Mouse (Mus musculus): ENCODE results near the gene Stk11. TPM values are rescaled to one million over a fixed set of nuclear protein-coding genes. Genes with fewer than 3 reads are reported as not detected.

Gene Stk11
- polyA plus RNA-seq, 1 experiment from 2014 or later = 20.7 TPM

DNA sequence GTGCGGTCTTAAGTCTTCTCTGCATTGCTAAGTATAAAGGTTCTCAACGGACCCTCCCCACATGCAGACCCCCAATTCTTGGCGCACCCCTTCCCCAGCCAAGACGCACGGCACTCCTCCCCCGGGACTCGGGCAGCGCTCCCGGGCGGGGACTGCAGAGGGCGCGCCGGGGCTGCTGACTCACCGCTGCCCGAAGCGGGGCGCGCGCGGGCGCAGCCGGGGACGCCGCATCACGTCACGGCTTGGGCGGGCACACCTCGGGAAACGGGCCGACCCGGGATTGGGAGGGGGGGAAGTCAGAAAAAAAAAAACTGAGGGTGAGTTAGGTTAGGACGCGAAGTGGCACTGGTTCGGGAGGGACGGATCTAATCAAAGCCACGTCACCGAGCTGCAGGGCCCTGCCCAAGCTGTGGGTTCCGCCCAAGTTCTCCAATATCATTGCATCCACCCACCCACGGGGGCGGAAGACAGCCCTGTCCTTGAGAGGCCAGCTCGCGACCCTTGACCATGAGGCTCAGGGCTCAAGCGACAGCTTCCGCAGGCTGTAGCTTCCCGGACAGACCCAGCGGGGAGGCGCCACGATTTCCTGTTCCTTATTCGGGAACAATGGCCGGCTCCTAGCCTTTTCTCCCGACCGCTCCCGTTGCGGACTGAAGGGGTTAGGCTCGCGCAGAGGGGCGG, 33.1 kb downstream of the Stk11 start:
- peak; percentile 61 for ATAC-seq
- peak overlapping the region; percentile 71 for H3K4me2 ChIP-seq
- peak overlapping the region; percentile 96 for H3K9ac ChIP-seq
- WGBS = under 1% methylated on average over 54 of the region's 57 CpGs
- peaks cover 55% of the 10 kb centered on the region for H3K4me1 ChIP-seq
- H3K4me3 ChIP-seq = peak overlapping the region; percentile 99
- H3K27me3 ChIP-seq = no peaks in the 10 kb centered on the region
- peaks cover 51% of the 10 kb centered on the region for H3K36me3 ChIP-seq (ENCODE audit: poor library complexity, severe bottlenecking)
- no peaks in the 10 kb centered on the region for H3K9me3 ChIP-seq (replicated peaks)
- H3K27ac ChIP-seq = peak overlapping the region; percentile 100

DNA sequence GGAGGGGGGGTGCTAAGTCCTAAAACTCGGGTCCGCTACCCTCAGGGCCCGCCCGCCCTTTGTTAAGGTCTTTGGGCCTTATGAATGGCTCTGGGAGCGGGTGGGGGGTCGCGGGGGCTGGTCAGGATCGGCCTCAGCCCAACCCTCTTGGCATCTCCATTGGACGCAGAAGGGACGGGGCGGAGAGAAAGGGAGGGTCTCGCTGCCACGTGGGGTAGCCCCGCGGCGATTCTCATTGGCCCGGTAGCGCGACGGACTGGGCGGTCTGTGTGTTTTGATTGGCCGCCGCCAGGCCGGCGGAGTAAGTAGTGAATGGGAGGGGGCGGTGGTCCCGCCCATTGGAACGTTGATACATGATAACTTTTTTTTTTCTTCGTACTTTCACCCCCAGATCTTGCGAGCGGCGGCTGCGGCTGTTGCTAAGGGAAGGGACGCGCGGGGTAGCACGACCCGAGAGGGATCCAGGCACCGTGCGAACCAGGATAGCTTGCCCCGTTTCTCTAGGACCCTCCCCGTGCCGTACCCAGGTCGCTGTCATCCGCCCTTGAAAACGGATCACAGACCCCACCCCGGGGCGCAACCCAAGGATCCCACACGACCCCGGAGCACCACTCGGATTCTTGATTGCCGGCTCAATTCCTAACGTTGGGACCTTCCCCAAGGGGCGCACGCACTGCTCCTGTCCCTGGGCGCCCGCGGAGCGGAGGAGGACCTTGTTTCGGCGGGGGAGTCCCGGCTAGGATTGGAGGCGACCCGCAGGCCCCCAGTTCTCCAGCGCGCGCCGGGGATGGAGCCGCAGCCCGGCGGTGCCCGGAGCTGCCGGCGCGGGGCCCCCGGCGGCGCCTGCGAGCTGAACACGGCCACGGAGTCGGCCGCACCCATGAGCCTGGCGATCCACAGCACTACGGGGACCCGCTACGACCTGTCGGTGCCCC, 34.0 kb downstream of the Stk11 start:
- H3K4me1 ChIP-seq = peaks cover 59% of the 10 kb centered on the region
- no peaks in the 10 kb centered on the region for H3K27me3 ChIP-seq
- ATAC-seq = peak; percentile 86
- H3K4me3 ChIP-seq = peak overlapping the region; percentile 99
- H3K36me3 ChIP-seq (ENCODE audit: poor library complexity, severe bottlenecking) = peaks cover 51% of the 10 kb centered on the region
- H3K9me3 ChIP-seq (replicated peaks) = no peaks in the 10 kb centered on the region
- H3K27ac ChIP-seq = peak overlapping the region; percentile 100
- WGBS = under 1% methylated on average over 88 of the region's 88 CpGs
- peak overlapping the region; percentile 100 for H3K9ac ChIP-seq
- H3K4me2 ChIP-seq = peak overlapping the region; percentile 99

DNA sequence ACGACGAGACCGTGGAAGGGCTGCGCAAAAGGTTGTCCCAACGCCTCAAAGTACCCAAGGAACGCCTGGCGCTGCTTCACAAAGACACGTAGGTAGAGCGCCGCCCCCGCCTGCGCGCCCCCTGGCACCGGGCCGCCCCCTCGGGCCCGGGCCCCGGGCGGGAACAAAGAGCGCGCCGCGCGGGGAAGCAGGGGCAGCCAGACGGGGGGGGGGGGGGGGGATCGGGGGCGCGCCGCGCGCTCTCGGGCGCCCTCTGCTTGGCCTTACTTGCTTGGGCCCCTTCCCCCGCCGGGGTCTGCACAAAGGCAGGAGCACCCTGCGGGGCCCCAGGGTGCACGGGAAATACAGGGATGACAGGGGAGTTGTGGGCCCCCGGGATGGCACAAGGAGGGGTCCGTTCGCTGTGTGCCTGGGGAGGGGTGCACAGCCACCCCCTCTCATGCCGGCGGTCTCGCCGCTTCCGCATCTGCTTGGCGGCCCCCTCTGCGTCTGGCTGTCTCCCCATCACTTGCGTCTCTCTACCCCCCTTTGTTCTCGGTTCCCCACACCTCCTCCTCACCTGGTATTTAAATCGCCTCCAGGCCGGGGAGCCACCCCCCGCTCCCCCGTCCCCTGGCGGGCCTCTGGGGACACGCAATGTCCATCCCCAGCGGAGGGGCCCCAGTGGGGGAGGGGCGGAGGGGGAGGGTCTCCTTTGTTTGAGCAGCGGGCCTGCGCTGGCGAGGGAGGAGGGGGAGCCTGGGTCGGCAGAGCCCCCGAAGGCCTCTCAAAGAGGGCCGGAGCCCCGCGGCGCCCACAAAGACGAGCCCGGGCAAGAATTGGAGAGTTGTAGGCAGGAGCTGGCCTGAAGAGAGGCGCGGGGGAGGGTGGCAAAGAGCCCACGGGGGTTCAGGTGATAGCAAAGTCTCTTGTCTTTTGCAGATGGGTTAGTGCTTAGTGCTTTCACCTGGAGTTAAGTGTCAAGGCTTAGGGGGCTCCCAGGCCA, 34.9 kb downstream of the Stk11 start:
- Histone ChIP-seq H3K4me2 (peak overlapping the region; percentile 99), H3K4me1 (peaks cover 62% of the 10 kb centered on the region), H3K36me3 (ENCODE audit: poor library complexity, severe bottlenecking) (peaks cover 51% of the 10 kb centered on the region), H3K9me3 (replicated peaks) (no peaks in the 10 kb centered on the region), H3K27me3 (no peaks in the 10 kb centered on the region), H3K27ac (peak overlapping the region; percentile 100), H3K9ac (peak overlapping the region; percentile 100), H3K4me3 (peak overlapping the region; percentile 99)
- under 1% methylated on average over 55 of the region's 71 CpGs for WGBS
- ATAC-seq = 0 out of 2 replicates have a peak, but pooled peaks have one; percentile 1

DNA sequence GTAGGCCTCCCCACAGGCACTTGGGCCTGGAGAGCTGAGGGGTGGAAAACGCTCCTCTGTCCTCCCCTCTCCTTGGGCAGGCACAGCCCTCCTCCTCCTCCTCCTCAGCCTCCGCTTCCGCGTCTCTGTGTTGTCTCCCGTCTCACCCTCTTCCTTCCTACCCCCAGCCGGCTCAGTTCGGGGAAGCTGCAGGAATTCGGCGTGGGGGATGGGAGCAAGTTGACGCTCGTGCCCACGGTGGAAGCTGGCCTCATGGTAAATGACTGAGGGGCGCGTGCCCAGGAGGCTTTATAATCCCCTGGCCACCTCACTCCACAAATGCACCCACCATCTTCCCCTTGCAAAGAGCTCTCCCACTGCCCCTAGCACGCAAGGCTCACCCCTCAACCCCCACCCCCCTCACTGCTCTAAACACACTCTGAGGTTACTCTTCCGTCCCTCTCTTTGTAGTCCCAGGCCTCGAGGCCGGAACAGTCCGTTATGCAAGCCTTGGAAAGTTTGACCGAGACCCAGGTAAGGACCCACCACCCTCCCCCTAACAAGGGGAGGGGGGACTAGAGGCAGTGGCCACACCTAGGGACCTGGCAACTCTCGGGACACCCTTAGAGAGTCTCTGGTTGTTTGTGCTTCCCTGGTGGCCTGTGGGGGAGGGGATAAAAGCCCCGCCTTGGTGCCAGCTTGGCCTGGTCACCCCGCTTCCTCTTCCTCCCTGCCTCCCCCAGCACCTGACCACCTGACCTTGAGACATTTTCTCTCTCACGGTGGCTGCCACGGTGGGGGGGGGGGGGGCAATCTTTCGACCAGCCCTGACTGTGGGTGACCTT, 35.8 kb downstream of the Stk11 start:
- H3K9me3 ChIP-seq (replicated peaks) = no peaks in the 10 kb centered on the region
- peak overlapping the region; percentile 100 for H3K27ac ChIP-seq
- ATAC-seq = no peak
- H3K4me2 ChIP-seq = peak overlapping the region; percentile 99
- under 1% methylated on average over 26 of the region's 26 CpGs for WGBS
- H3K4me1 ChIP-seq = peaks cover 62% of the 10 kb centered on the region
- peak overlapping the region; percentile 99 for H3K4me3 ChIP-seq
- peak overlapping the region; percentile 100 for H3K9ac ChIP-seq
- H3K36me3 ChIP-seq (ENCODE audit: poor library complexity, severe bottlenecking) = peaks cover 54% of the 10 kb centered on the region
- no peaks in the 10 kb centered on the region for H3K27me3 ChIP-seq

DNA sequence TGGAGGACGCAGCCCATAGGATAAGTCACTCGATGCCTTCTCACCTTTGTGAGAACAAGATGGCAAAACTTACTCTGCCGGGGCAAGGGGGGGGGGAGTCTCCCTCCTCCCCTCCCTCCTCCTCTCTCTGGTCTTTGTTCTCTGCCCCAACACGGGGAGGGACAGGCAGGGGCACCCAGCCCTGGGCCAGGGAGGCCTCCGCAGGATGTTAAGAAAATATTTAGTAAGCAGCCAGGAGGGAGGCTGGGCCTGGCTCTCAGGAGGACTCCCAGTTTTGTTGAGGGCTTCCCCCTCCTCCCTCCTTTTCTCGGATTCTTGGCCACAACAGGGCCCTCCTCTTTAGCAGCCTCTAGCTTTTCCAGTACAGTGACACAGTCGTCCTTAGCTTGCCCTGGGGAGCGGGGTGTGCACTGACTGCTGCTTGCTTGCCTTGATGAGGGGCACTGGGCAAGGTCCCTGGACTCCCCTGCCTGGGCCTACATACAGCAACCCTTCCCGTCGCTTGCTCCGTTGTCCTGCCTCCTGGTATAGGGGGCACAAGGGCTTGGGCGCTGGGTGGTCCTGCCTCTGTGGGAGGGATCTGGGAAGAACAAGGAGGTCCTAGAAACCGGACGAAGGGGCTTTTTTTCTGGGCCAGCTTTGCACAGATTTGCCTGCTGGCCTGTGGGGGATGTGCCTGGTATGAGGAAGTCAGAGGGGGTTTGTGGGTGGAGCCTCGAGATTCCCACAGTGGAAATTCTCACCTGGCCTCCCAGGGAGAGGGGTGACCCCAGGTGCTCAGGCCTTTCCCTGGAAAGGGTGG, 36.7 kb downstream of the Stk11 start:
- Histone ChIP-seq H3K27ac (peak overlapping the region; percentile 100), H3K9ac (peak overlapping the region; percentile 100), H3K27me3 (no peaks in the 10 kb centered on the region), H3K9me3 (replicated peaks) (no peaks in the 10 kb centered on the region), H3K4me3 (peak overlapping the region; percentile 99), H3K4me2 (peak overlapping the region; percentile 99), H3K4me1 (peaks cover 66% of the 10 kb centered on the region), H3K36me3 (ENCODE audit: poor library complexity, severe bottlenecking) (peaks cover 62% of the 10 kb centered on the region)
- no peak for ATAC-seq
- 5% methylated on average over 15 of the region's 15 CpGs for WGBS

DNA sequence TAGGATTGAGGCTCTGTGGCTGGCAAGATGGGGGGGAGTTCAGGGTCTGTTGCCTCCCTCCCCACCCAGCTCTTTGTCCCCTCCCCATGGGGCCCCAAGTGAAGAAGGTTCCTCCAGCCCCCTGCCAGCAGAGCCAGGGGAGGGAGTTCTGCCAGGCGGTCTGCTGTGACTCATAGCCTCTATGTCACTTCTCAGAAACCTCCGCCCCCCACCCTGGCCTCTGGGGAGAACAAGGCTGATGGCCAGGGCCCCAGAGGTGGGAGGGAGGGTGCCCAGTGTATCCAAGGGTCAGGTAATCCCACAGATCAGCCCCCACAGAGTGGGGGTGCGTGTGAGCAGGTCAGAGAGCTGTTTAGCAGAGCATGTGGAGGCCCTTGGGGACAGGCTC, 37.3 kb downstream of the Stk11 start:
- H3K9me3 ChIP-seq (replicated peaks) = no peaks in the 10 kb centered on the region
- peak overlapping the region; percentile 99 for H3K4me2 ChIP-seq
- ATAC-seq = no peak
- WGBS = 33% methylated on average over 3 of the region's 3 CpGs
- H3K27ac ChIP-seq = peak overlapping the region; percentile 100
- peaks cover 66% of the 10 kb centered on the region for H3K36me3 ChIP-seq (ENCODE audit: poor library complexity, severe bottlenecking)
- H3K4me3 ChIP-seq = peak overlapping the region; percentile 99
- peaks cover 64% of the 10 kb centered on the region for H3K4me1 ChIP-seq
- peak overlapping the region; percentile 100 for H3K9ac ChIP-seq
- no peaks in the 10 kb centered on the region for H3K27me3 ChIP-seq

DNA sequence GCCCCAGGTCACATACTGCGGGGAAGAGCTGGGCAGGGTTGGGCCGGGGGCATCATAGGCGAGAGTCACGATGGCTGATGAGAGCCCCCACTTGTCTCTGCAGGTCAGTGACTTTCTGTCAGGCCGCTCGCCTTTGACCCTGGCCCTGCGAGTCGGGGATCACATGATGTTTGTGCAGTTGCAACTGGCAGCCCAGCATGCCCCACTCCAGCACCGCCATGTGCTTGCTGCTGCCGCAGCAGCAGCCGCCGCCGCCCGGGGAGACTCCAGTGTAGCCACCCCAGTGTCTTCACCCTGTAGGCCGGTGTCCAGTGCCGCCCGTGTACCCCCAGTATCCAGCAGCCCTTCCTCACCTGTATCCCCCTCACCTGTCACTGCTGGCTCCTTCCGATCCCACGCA, 38.1 kb downstream of the Stk11 start:
- peak overlapping the region; percentile 99 for H3K4me2 ChIP-seq
- 84% methylated on average over 19 of the region's 19 CpGs for WGBS
- H3K9ac ChIP-seq = peak overlapping the region; percentile 100
- peak overlapping the region; percentile 99 for H3K4me3 ChIP-seq
- peaks cover 70% of the 10 kb centered on the region for H3K4me1 ChIP-seq
- no peaks in the 10 kb centered on the region for H3K27me3 ChIP-seq
- no peak for ATAC-seq
- peaks cover 74% of the 10 kb centered on the region for H3K36me3 ChIP-seq (ENCODE audit: poor library complexity, severe bottlenecking)
- H3K9me3 ChIP-seq (replicated peaks) = no peaks in the 10 kb centered on the region
- H3K27ac ChIP-seq = 0 out of 2 replicates have a peak overlapping the region, but pooled peaks have one; percentile 20

DNA sequence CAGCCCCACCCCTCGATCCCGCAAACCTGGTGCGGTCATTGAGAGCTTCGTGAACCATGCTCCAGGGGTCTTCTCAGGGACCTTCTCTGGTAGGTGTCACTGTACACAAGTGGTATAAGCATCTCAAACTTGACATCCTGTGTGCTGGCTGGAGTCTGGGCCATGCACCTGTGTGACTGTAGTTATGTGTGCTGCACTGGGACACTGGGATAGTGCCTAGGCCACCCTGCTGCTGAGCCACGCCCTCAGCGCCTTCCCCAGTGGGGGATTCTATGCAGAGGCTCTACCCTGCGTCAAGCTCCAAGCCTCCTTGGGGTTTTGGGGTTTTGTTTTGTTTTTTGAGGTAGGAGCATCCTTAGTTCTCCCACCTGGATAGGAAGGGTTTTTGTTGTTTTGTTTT, 38.8 kb downstream of the Stk11 start:
- H3K4me2 ChIP-seq = peak overlapping the region; percentile 99; the same call in 1 of the 2 replicates
- peaks cover 77% of the 10 kb centered on the region for H3K4me1 ChIP-seq
- ATAC-seq = no peak
- H3K9ac ChIP-seq = peak overlapping the region; percentile 100
- no peaks in the 10 kb centered on the region for H3K27me3 ChIP-seq
- H3K36me3 ChIP-seq (ENCODE audit: poor library complexity, severe bottlenecking) = peaks cover 75% of the 10 kb centered on the region
- 87% methylated on average over 7 of the region's 7 CpGs for WGBS
- 0 out of 2 replicates have a peak overlapping the region, but pooled peaks have one; percentile 20 for H3K27ac ChIP-seq
- 0 out of 2 replicates have a peak overlapping the region, but pooled peaks have one; percentile 99 for H3K4me3 ChIP-seq
- no peaks in the 10 kb centered on the region for H3K9me3 ChIP-seq (replicated peaks)

DNA sequence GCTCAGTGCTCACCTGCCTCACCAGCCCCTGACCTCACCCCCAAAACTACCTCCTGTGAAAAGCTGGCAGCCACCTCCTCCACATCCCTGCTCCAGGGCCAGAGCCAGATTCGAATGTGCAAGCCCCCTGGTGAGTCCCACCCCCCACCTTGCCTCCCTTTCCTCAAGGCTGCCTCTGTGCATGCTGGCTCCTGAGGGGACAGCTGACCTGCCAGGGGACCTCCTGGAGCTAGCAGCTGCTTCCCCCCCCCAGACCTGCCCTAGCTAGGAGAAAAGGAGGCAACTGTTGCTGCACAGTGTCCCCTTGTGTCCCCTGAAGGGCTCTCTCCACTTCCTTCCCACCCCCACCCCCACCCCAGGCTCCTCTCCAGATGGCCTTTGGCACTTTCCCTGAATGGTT, 39.7 kb downstream of the Stk11 start:
- Histone ChIP-seq H3K9ac (peak overlapping the region; percentile 100), H3K9me3 (replicated peaks) (no peaks in the 10 kb centered on the region), H3K4me3 (0 out of 2 replicates have a peak overlapping the region, but pooled peaks have one; percentile 7), H3K4me2 (peak overlapping the region; percentile 10; the same call in 1 of the 2 replicates), H3K4me1 (peaks cover 83% of the 10 kb centered on the region), H3K27me3 (no peaks in the 10 kb centered on the region), H3K36me3 (ENCODE audit: poor library complexity, severe bottlenecking) (peaks cover 75% of the 10 kb centered on the region), H3K27ac (peak overlapping the region; percentile 36; the same call in 1 of the 2 replicates)
- WGBS = 86% methylated on average over 1 of the region's 1 CpGs
- ATAC-seq = no peak

Measured in forebrain, embryonic 13.5 days (tissue).